Mouse (Mus musculus) layer of hippocampus, postnatal 10 days (tissue): ENCODE measurements around the gene Tmem215. TPM values are rescaled to one million over a fixed set of nuclear protein-coding genes. Genes with fewer than 3 reads are reported as not detected.

Source experiments
- total RNA-seq, 2 experiments: library from RNA; stranded (reverse); gene quantifications; 2 replicates each; pipeline ENCODE4 v1.2.3; 2021

Tmem215 gene
- total RNA-seq, 2 experiments from 2014 or later = 7.7 to 7.9 TPM

Other genes starting within 250 kb of the Tmem215 start
- 1 to 10 TPM; 4.4 to 5.3 TPM for gene Ddx58, start 232.4 kb upstream of the Tmem215 start, total RNA-seq
- 10 to 100 TPM; 11.5 to 12.8 TPM for gene Smim27, start 202.6 kb upstream of the Tmem215 start, total RNA-seq
- 10 to 100 TPM; 17.5 to 20.1 TPM for gene Topors, start 202.3 kb upstream of the Tmem215 start, total RNA-seq
- gene Ndufb6, start 192.8 kb upstream of the Tmem215 start, total RNA-seq = 100 to 1,000 TPM; 229 TPM
- gene Aptx, start 231.0 kb downstream of the Tmem215 start, total RNA-seq = 10 to 100 TPM; 31.2 to 31.7 TPM
- gene Dnaja1, start 250.0 kb downstream of the Tmem215 start, total RNA-seq = 100 to 1,000 TPM; 374 to 409 TPM